In genomic region chr17:59977136-59977770, GRCm38 (mm10) we compare ENCODE assay signal across 21 mouse cellular contexts.
DNase-seq lines count a peak whose midpoint lies in the region; ATAC-seq lines count a peak whose summit lies in the region.
"Had no signal": no experiment of that assay in that cellular context is flagged by ENCODE, and none has a peak within 500 bp of the region (broad histone marks: within the 10 kb centered on the region; RNA-seq: fewer than 3 reads in every experiment).

No protein-coding gene starts in this region.

- WGBS in forebrain, embryonic 14.5 days = 78% methylated on average over 1 of the region's 1 CpGs
- 86% methylated on average over 1 of the region's 1 CpGs for WGBS in forebrain, embryonic 11.5 days

- DNase-seq in forebrain, embryonic 14.5 days (ENCODE audit: low spot score) = peak; percentile 67
- DNase-seq in forebrain, embryonic 11.5 days (ENCODE audit: low spot score) = no peak
- DNase-seq in MN1 (ENCODE audit: low spot score) = peak; percentile 34
- peak; percentile 0 for DNase-seq in brain, adult 2 months (ENCODE audit: low read depth, low spot score)
- peak; percentile 6 for DNase-seq in retina, embryonic 14.5 days (ENCODE audit: low spot score)
- DNase-seq in layer of hippocampus, postnatal 10 days (ENCODE audit: low spot score in 2 of 2) = no peak
- DNase-seq in layer of hippocampus, adult 9-11 months = no peak
- DNase-seq in left cerebral cortex, postnatal 25 days (ENCODE audit: low spot score in 2 of 2) = no peak
- DNase-seq: adrenal gland, adult 8-10 months; adrenal gland, postnatal 14 days; adrenal gland, postnatal 36 days; cerebellum, adult 11-12 months; cerebellum, adult 2 months; cerebellum, adult 9-10 months; cerebellum, postnatal 10 days; cerebellum, postnatal 25 days had no signal

- H3K9me3 ChIP-seq in forebrain, embryonic 14.5 days (replicated peaks; ENCODE audit: control insufficient read depth, low read length) = no peaks in the 10 kb centered on the region
- no peaks in the 10 kb centered on the region for H3K9me3 ChIP-seq in forebrain, embryonic 11.5 days (ENCODE audit: control insufficient read depth, low read length)
- H3K9me3 ChIP-seq: embryonic facial prominence, embryonic 10.5 days; embryonic facial prominence, embryonic 12.5 days; forebrain, embryonic 15.5 days had no signal

- H3K4me1 ChIP-seq in forebrain, embryonic 14.5 days (ENCODE audit: control insufficient read depth, insufficient read depth, low read length) = no peaks in the 10 kb centered on the region
- H3K4me1 ChIP-seq in forebrain, embryonic 11.5 days (replicated peaks; ENCODE audit: control insufficient read depth, insufficient read depth, low read length) = no peaks in the 10 kb centered on the region
- H3K4me1 ChIP-seq: embryonic facial prominence, embryonic 10.5 days; embryonic facial prominence, embryonic 12.5 days had no signal

- H3K27ac ChIP-seq in forebrain, embryonic 14.5 days (ENCODE audit: low read depth, low read length) = no peak overlapping the region
- no peak overlapping the region for H3K27ac ChIP-seq in forebrain, embryonic 11.5 days (ENCODE audit: low read depth, low read length)
- H3K27ac ChIP-seq: embryonic facial prominence, embryonic 10.5 days; embryonic facial prominence, embryonic 12.5 days; forebrain, embryonic 15.5 days had no signal

- ATAC-seq in forebrain, embryonic 14.5 days = peak; percentile 81
- no peak for ATAC-seq in forebrain, embryonic 11.5 days (replicated peaks; ENCODE audit: low FRiP score)
- ATAC-seq: activated CD4-positive, CD25-positive, alpha-beta regulatory T cell, adult 4 months; forebrain, embryonic 15.5 days; Patski had no signal

- no peak overlapping the region for H3K9ac ChIP-seq in forebrain, embryonic 14.5 days (ENCODE audit: low read length)
- no peak overlapping the region for H3K9ac ChIP-seq in forebrain, embryonic 11.5 days (ENCODE audit: low read length)
- H3K9ac ChIP-seq: embryonic facial prominence, embryonic 12.5 days; forebrain, embryonic 15.5 days had no signal

- H3K36me3 ChIP-seq in forebrain, embryonic 14.5 days (ENCODE audit: control insufficient read depth, insufficient read depth, low read length) = no peaks in the 10 kb centered on the region
- H3K36me3 ChIP-seq in forebrain, embryonic 11.5 days (ENCODE audit: control insufficient read depth, insufficient read depth, low read length) = no peaks in the 10 kb centered on the region
- H3K36me3 ChIP-seq: embryonic facial prominence, embryonic 10.5 days; embryonic facial prominence, embryonic 12.5 days; forebrain, embryonic 15.5 days had no signal

- H3K4me2 ChIP-seq in forebrain, embryonic 14.5 days (ENCODE audit: low read length) = no peak overlapping the region
- H3K4me2 ChIP-seq in forebrain, embryonic 11.5 days (ENCODE audit: low read depth, low read length, severe bottlenecking) = no peak overlapping the region
- H3K4me2 ChIP-seq: embryonic facial prominence, embryonic 12.5 days; forebrain, embryonic 15.5 days had no signal

- H3K27me3 ChIP-seq in forebrain, embryonic 14.5 days (replicated peaks; ENCODE audit: control insufficient read depth, insufficient read depth, low read length) = no peaks in the 10 kb centered on the region
- no peaks in the 10 kb centered on the region for H3K27me3 ChIP-seq in forebrain, embryonic 11.5 days (ENCODE audit: control insufficient read depth, insufficient read depth, low read length)
- H3K27me3 ChIP-seq: embryonic facial prominence, embryonic 12.5 days; forebrain, embryonic 15.5 days had no signal

- intact Hi-C loops in left cerebral cortex, postnatal 25 days (cut with DNase I) = no loop called here

- no peak overlapping the region for H3K4me3 ChIP-seq in forebrain, embryonic 14.5 days (ENCODE audit: low read depth, low read length)
- no peak overlapping the region for H3K4me3 ChIP-seq in forebrain, embryonic 11.5 days (ENCODE audit: low read depth, low read length)
- H3K4me3 ChIP-seq: embryonic facial prominence, embryonic 10.5 days; embryonic facial prominence, embryonic 12.5 days; forebrain, embryonic 15.5 days had no signal

Comparison
In these comparisons a context has a peak if more than half of its experiments do, and no peak if none do; other contexts are left out.
1. DNase-seq: peak in forebrain, embryonic 14.5 days (single experiment), MN1 (single experiment), brain, adult 2 months (single experiment) and retina, embryonic 14.5 days (single experiment); none in forebrain, embryonic 11.5 days (single experiment), layer of hippocampus, postnatal 10 days (0 of 2), layer of hippocampus, adult 9-11 months (single experiment) and left cerebral cortex, postnatal 25 days (0 of 2).